In the genomic region with DNA sequence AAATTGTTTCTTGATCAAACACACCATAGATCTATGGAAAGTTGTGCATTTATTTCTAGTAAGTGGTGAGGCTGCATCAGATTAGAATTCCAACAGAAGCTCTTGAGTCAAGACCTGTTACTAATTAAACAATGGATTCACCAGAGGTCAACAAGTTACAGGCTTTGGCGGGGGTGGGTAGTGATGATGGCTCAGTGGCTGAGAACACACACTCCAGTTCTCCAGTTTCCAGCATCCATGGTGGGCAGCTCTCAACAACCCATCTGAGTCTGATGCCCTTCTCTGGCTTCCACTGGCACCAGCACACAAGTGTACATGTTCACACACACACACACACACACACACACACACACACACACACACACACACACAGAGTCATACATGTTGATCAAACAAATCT, we compare ENCODE assay signal across 20 mouse cellular contexts. TPM values are rescaled to one million over a fixed set of nuclear protein-coding genes. Genes with fewer than 3 reads are reported as not detected.
DNase-seq lines count a peak whose midpoint lies in the region; ATAC-seq and TF ChIP-seq lines count a peak whose summit lies in the region.
"Had no signal": no experiment of that assay in that cellular context is flagged by ENCODE, and none has a peak within 500 bp of the region (broad histone marks: within the 10 kb centered on the region; RNA-seq: fewer than 3 reads in every experiment).

No protein-coding gene starts in this region.

- in situ Hi-C loops in Patski (cut with MboI; ENCODE audit: low pct_unique_long_range_greater_than_20kb): no loop called here

- POLR2A ChIA-PET in Patski (lab: Charles Lee): no interaction called here

- DNase-seq in heart, adult 11 months: peak; percentile 55
- DNase-seq in heart, postnatal 4 days: no peak
- no peak for DNase-seq in Patski (ENCODE audit: low read depth, low spot score)
- DNase-seq: adrenal gland, adult 2 months; adrenal gland, adult 8-10 months; adrenal gland, postnatal 10 days; adrenal gland, postnatal 14 days; adrenal gland, postnatal 25 days; adrenal gland, postnatal 36 days; B cell, adult 2 months; cerebellum, adult 11 months; cerebellum, adult 11-12 months; cerebellum, adult 18-20 months; cerebellum, adult 2 months had no signal

- H3K27me3 ChIP-seq in Patski: no peaks in the 10 kb centered on the region
- H3K27me3 ChIP-seq: CH12.LX had no signal

- CTCF ChIA-PET in Patski (lab: Charles Lee): no interaction called here

- ATAC-seq in Patski: peak; percentile 60
- ATAC-seq in monocyte, adult 5-6 weeks (replicated peaks; ENCODE audit: insufficient number of reproducible peaks, low FRiP score, low TSS enrichment, poor library complexity, severe bottlenecking): no peak
- ATAC-seq: activated CD4-positive, CD25-positive, alpha-beta regulatory T cell, adult 4 months; CD4-positive, CD25-positive, alpha-beta regulatory T cell, adult 4 months had no signal

- TF ChIP-seq CTCF in Patski (IDR thresholded peaks at IDR 0.05): no peak

RNA-seq across cellular contexts. Expression of a gene that starts 56.3 kb away (rescaled TPM):
- under 1 TPM; 0.83 to 0.95 TPM for total RNA-seq in heart, postnatal 4 days (2021)
- 0.24 TPM for polyA plus RNA-seq in Patski (2021)
- not detected in 3 replicates for total RNA-seq in monocyte, adult 5-6 weeks (2017)
- total RNA-seq: CH12.LX, MEL had no signal
- polyA plus RNA-seq: activated CD4-positive, CD25-positive, alpha-beta regulatory T cell, adult 4 months; G1E had no signal
